Mouse (Mus musculus) forebrain, embryonic 10.5 days (tissue): ENCODE measurements around the gene Borcs6. TPM values are rescaled to one million over a fixed set of nuclear protein-coding genes. Genes with fewer than 3 reads are reported as not detected.
A peak's percentile ranks its signal among the peaks of the same experiment; 100 is the strongest.
"Not testable (repeated sequence)": the region's sequence is repeated elsewhere in the genome, so short reads cannot be mapped to it uniquely, and the experiment has no call there.

ENCODE experiments used
- DNase-seq: peaks from one replicate; pipeline ENCODE4 v3.0.0-alpha.2; 2017; ENCODE audit warnings: low spot score; ENCODE audit errors: extremely low spot score
- H3K27ac ChIP-seq: fragments of 300-500 bp; sonication (generic); 2 replicates; pipeline ENCODE4 v1.5.1; 2016; ENCODE audit warnings: mild to moderate bottlenecking
- H3K27me3 ChIP-seq: fragments of 300-500 bp; sonication (generic); 2 replicates; pipeline ENCODE4 v1.6.1; 2016; ENCODE audit warnings: mild to moderate bottlenecking; ENCODE audit not compliant: poor library complexity, severe bottlenecking
- H3K36me3 ChIP-seq: fragments of 300-500 bp; sonication (generic); replicated peaks from 2 replicates; pipeline ENCODE4 v1.6.1; 2016; ENCODE audit warnings: mild to moderate bottlenecking, moderate library complexity
- H3K4me1 ChIP-seq: fragments of 300-500 bp; sonication (generic); 2 replicates; pipeline ENCODE4 v1.6.1; 2016
- H3K4me3 ChIP-seq: fragments of 300-500 bp; sonication (generic); 2 replicates; pipeline ENCODE4 v1.5.1; 2016; ENCODE audit warnings: mild to moderate bottlenecking, moderate library complexity
- H3K9me3 ChIP-seq: fragments of 300-500 bp; sonication (generic); 2 replicates; pipeline ENCODE4 v1.6.1; 2016; ENCODE audit warnings: mild to moderate bottlenecking, moderate library complexity
- WGBS: fragments of 180-500 bp; shearing (Covaris S2); methylation state at CpG from one replicate; pipeline ENCODE4 v1.1.7; 2016; 5-methylcytosine and 5-hydroxymethylcytosine counted together
- polyA plus RNA-seq: library from polyadenylated mRNA; unstranded; fragments of >200 nt; fragmentation: Nextera tagmentation; extraction: Ambion mirVana; gene quantifications from 2 replicates; pipeline ENCODE4 v1.2.1, GENCODE M21; 2016

The Borcs6 gene
- 3.8 and 4.1 TPM in 2 replicates for polyA plus RNA-seq

- Histone ChIP-seq H3K4me1 (peaks cover 46% of the 10 kb centered on the region), H3K4me3 (peak within 1 kb of the TSS; percentile 88), H3K9me3 (no peaks in the 10 kb centered on the region), H3K27me3 (0 out of 2 replicates have a peak, but pooled peaks cover 9% of the 10 kb centered on the region), H3K27ac (peak within 1 kb of the TSS; percentile 88), H3K36me3 (peaks cover 1% of the 10 kb centered on the region)
- DNase-seq, result peak; percentile 96
- WGBS, result under 1% methylated on average over 64 of the region's 64 CpGs
These were observed at the start of gene Borcs6 for GRCm38 (mm10) chr11:69059357-69059974. Gene Borcs6 (plus strand): TSS chr11:69059717.

- DNase-seq, result no peak
- Histone ChIP-seq H3K27ac (no peak overlapping the region), H3K36me3 (peaks cover 10% of the 10 kb centered on the region), H3K4me1 (peaks cover 35% of the 10 kb centered on the region), H3K4me3 (peak overlapping the region; percentile 66; the same call in 1 of the 2 replicates), H3K27me3 (no peaks in the 10 kb centered on the region), H3K9me3 (no peaks in the 10 kb centered on the region)
- WGBS, result 89% methylated on average over 15 of the region's 15 CpGs
These were observed 48.9 kb upstream of the Borcs6 start for GRCm38 (mm10) chr11:69010400-69011323.

- Histone ChIP-seq H3K27ac (peak overlapping the region; percentile 88; the same call in 1 of the 2 replicates), H3K4me3 (peak overlapping the region; percentile 66), H3K4me1 (peaks cover 40% of the 10 kb centered on the region)
- not testable (repeated sequence) for H3K9me3 ChIP-seq, DNase-seq, H3K36me3 ChIP-seq, H3K27me3 ChIP-seq
- 71% methylated on average over 2 of the region's 2 CpGs for WGBS
These were observed 48.1 kb upstream of the Borcs6 start for GRCm38 (mm10) chr11:69011445-69011844.

- Histone ChIP-seq H3K9me3 (no peaks in the 10 kb centered on the region), H3K4me3 (peak overlapping the region; percentile 66), H3K36me3 (no peaks in the 10 kb centered on the region), H3K27me3 (no peaks in the 10 kb centered on the region), H3K27ac (peak overlapping the region; percentile 88), H3K4me1 (peaks cover 41% of the 10 kb centered on the region)
- DNase-seq, result peak; percentile 87
- 3% methylated on average over 18 of the region's 18 CpGs for WGBS
These were observed 47.4 kb upstream of the Borcs6 start for GRCm38 (mm10) chr11:69012071-69012601.

GRCm38 (mm10) chr11:69015644-69016441 lies 43.7 kb upstream of the Borcs6 start, which contains the start of gene Ctc1:
Gene Ctc1 (plus strand): TSS chr11:69015911.
- 6% methylated on average over 38 of the region's 38 CpGs for WGBS
- Histone ChIP-seq H3K27ac (peak within 1 kb of the TSS; percentile 96), H3K9me3 (no peaks in the 10 kb centered on the region), H3K27me3 (no peaks in the 10 kb centered on the region), H3K36me3 (peaks cover 4% of the 10 kb centered on the region), H3K4me3 (peak within 1 kb of the TSS; percentile 71), H3K4me1 (peaks cover 35% of the 10 kb centered on the region)
- DNase-seq, result peak; percentile 94

GRCm38 (mm10) chr11:69016755-69017154 lies 42.8 kb upstream of the Borcs6 start:
- Histone ChIP-seq H3K9me3 (no peaks in the 10 kb centered on the region), H3K4me3 (peak overlapping the region; percentile 71), H3K27me3 (no peaks in the 10 kb centered on the region), H3K27ac (peak overlapping the region; percentile 96), H3K4me1 (peaks cover 26% of the 10 kb centered on the region), H3K36me3 (peaks cover 13% of the 10 kb centered on the region)
- DNase-seq, result no peak
- WGBS, result 63% methylated on average over 3 of the region's 3 CpGs

- Histone ChIP-seq H3K27ac (no peak overlapping the region), H3K4me3 (no peak overlapping the region), H3K9me3 (no peaks in the 10 kb centered on the region), H3K36me3 (peaks cover 53% of the 10 kb centered on the region), H3K27me3 (no peaks in the 10 kb centered on the region), H3K4me1 (peaks cover 14% of the 10 kb centered on the region)
- no peak for DNase-seq
These were observed 38.8 kb upstream of the Borcs6 start for GRCm38 (mm10) chr11:69020691-69021090.

- 94% methylated on average over 3 of the region's 3 CpGs for WGBS
- Histone ChIP-seq H3K27ac (no peak overlapping the region), H3K4me3 (no peak overlapping the region), H3K4me1 (no peaks in the 10 kb centered on the region), H3K27me3 (no peaks in the 10 kb centered on the region), H3K36me3 (peaks cover 100% of the 10 kb centered on the region), H3K9me3 (no peaks in the 10 kb centered on the region)
- no peak for DNase-seq
These were observed 33.0 kb upstream of the Borcs6 start for GRCm38 (mm10) chr11:69026562-69026961.

GRCm38 (mm10) chr11:69028805-69029204 lies 30.7 kb upstream of the Borcs6 start:
- Histone ChIP-seq H3K4me1 (no peaks in the 10 kb centered on the region), H3K4me3 (no peak overlapping the region), H3K27me3 (no peaks in the 10 kb centered on the region), H3K27ac (no peak overlapping the region), H3K9me3 (no peaks in the 10 kb centered on the region), H3K36me3 (peaks cover 98% of the 10 kb centered on the region)
- DNase-seq, result no peak
- WGBS, result 72% methylated on average over 2 of the region's 2 CpGs

GRCm38 (mm10) chr11:69033552-69033951 lies 26.0 kb upstream of the Borcs6 start:
- Histone ChIP-seq H3K4me3 (no peak overlapping the region), H3K27ac (no peak overlapping the region), H3K4me1 (peaks cover 24% of the 10 kb centered on the region), H3K27me3 (no peaks in the 10 kb centered on the region), H3K36me3 (peaks cover 77% of the 10 kb centered on the region), H3K9me3 (no peaks in the 10 kb centered on the region)
- DNase-seq, result no peak
- 73% methylated on average over 9 of the region's 9 CpGs for WGBS

GRCm38 (mm10) chr11:69034585-69034984 lies 24.9 kb upstream of the Borcs6 start:
- 94% methylated on average over 3 of the region's 3 CpGs for WGBS
- Histone ChIP-seq H3K36me3 (peaks cover 67% of the 10 kb centered on the region), H3K27me3 (no peaks in the 10 kb centered on the region), H3K4me1 (peaks cover 34% of the 10 kb centered on the region), H3K9me3 (no peaks in the 10 kb centered on the region), H3K27ac (no peak overlapping the region), H3K4me3 (no peak overlapping the region)
- no peak for DNase-seq

- peaks cover 59% of the 10 kb centered on the region for H3K36me3 ChIP-seq
- H3K27me3 ChIP-seq, result no peaks in the 10 kb centered on the region
- no peaks in the 10 kb centered on the region for H3K9me3 ChIP-seq
- H3K4me1 ChIP-seq, result peaks cover 35% of the 10 kb centered on the region
- peak overlapping the region; percentile 64 for H3K4me3 ChIP-seq
- H3K27ac ChIP-seq, result peak overlapping the region; percentile 81
- no peak for DNase-seq
- WGBS, result 80% methylated on average over 9 of the region's 9 CpGs
These were observed 24.1 kb upstream of the Borcs6 start for GRCm38 (mm10) chr11:69035411-69035810.
